Mouse (Mus musculus) intestine, embryonic 15.5 days (tissue): Measurements from ENCODE around the gene Ankrd45. TPM values are rescaled to one million over a fixed set of nuclear protein-coding genes. Genes with fewer than 3 reads are reported as not detected.
"Not testable (repeated sequence)": the region's sequence is repeated elsewhere in the genome, so short reads cannot be mapped to it uniquely, and the experiment has no call there.

Experiments used
- ATAC-seq: fragments of 200-750 bp; cut with Nextera tagmentation; 2 replicates; pipeline ENCODE4 v1.8.0; 2017; ENCODE audit warnings: moderate TSS enrichment, moderate library complexity
- H3K27ac ChIP-seq: fragments of 300-500 bp; sonication (generic); 2 replicates; pipeline ENCODE4 v1.5.1; 2015; ENCODE audit warnings: mild to moderate bottlenecking, inconsistent platforms
- H3K27me3 ChIP-seq: fragments of 300-500 bp; sonication (generic); replicated peaks from 2 replicates; pipeline ENCODE4 v1.6.1; 2015; ENCODE audit warnings: inconsistent platforms
- H3K36me3 ChIP-seq: fragments of 300-500 bp; sonication (generic); 2 replicates; pipeline ENCODE4 v1.6.1; 2015; ENCODE audit warnings: inconsistent platforms
- H3K4me1 ChIP-seq: fragments of 300-500 bp; sonication (generic); replicated peaks from 2 replicates; pipeline ENCODE4 v1.6.1; 2015; ENCODE audit warnings: inconsistent platforms
- H3K4me2 ChIP-seq: fragments of 300-500 bp; sonication (generic); replicated peaks from 2 replicates; pipeline ENCODE4 v1.6.1; 2015; ENCODE audit warnings: mild to moderate bottlenecking, inconsistent platforms
- H3K4me3 ChIP-seq: fragments of 300-500 bp; sonication (generic); replicated peaks from 2 replicates; pipeline ENCODE4 v1.5.1; 2015; ENCODE audit warnings: inconsistent platforms
- H3K9ac ChIP-seq: fragments of 300-500 bp; sonication (generic); 2 replicates; pipeline ENCODE4 v1.6.1; 2015; ENCODE audit warnings: inconsistent platforms
- H3K9me3 ChIP-seq: fragments of 300-500 bp; sonication (generic); 2 replicates; pipeline ENCODE4 v1.6.1; 2016; ENCODE audit warnings: inconsistent platforms
- WGBS: fragments of 180-500 bp; shearing (Covaris S2); methylation state at CpG from one replicate; pipeline ENCODE4 v1.1.7; 2015; 5-methylcytosine and 5-hydroxymethylcytosine counted together
- polyA plus RNA-seq: library from polyadenylated mRNA; unstranded; fragments of >200 nt; fragmentation: Nextera tagmentation; extraction: Ambion mirVana; gene quantifications from 2 replicates; pipeline ENCODE4 v1.2.1, GENCODE M21; 2015

The Ankrd45 gene
- polyA plus RNA-seq, 1 experiment from 2014 or later, result 1.1 TPM

GRCm38 (mm10) chr1:161196364-161196763 is 53.9 kb downstream of the Ankrd45 start:
- not testable (repeated sequence) for H3K27me3 ChIP-seq, H3K27ac ChIP-seq, H3K9me3 ChIP-seq, ATAC-seq, H3K4me1 ChIP-seq, H3K9ac ChIP-seq, H3K36me3 ChIP-seq
- H3K4me2 ChIP-seq, result peak overlapping the region; percentile 71
- WGBS, result 54% methylated on average over 11 of the region's 11 CpGs
- peak overlapping the region; percentile 44 for H3K4me3 ChIP-seq

GRCm38 (mm10) chr1:161199856-161200255 is 57.4 kb downstream of the Ankrd45 start:
- H3K27me3 ChIP-seq, result no peaks in the 10 kb centered on the region
- H3K27ac ChIP-seq, result no peak overlapping the region
- no peak for ATAC-seq
- H3K9ac ChIP-seq, result no peak overlapping the region
- H3K4me3 ChIP-seq, result no peak overlapping the region
- no peak overlapping the region for H3K4me2 ChIP-seq
- H3K36me3 ChIP-seq, result no peaks in the 10 kb centered on the region
- 70% methylated on average over 5 of the region's 5 CpGs for WGBS
- no peaks in the 10 kb centered on the region for H3K4me1 ChIP-seq
- no peaks in the 10 kb centered on the region for H3K9me3 ChIP-seq

GRCm38 (mm10) chr1:161214465-161214864 is 72.0 kb downstream of the Ankrd45 start:
- Histone ChIP-seq H3K4me2 (no peak overlapping the region), H3K27ac (no peak overlapping the region), H3K4me1 (no peaks in the 10 kb centered on the region), H3K36me3 (no peaks in the 10 kb centered on the region), H3K9ac (no peak overlapping the region), H3K27me3 (no peaks in the 10 kb centered on the region), H3K4me3 (no peak overlapping the region), H3K9me3 (no peaks in the 10 kb centered on the region)
- WGBS, result 27% methylated on average over 4 of the region's 4 CpGs
- no peak for ATAC-seq

DNA sequence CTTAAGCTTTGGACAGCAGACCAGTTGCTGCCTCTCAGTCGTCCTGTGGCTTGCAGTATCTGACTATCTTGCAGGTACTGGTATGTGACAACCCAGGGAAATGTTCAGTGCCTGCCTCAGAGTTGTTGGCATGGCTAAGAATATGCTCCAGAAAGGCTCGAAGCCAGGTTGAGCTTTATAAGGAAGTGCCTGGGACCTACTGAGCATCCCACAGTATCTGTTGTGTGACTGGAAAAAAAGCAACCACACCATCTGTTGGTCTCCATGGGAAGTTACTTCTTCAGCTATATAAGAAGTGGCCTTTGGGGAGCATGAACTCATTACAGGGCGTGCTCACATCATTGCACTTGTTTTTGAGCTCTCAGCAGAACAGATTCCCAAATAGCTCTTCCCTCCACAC is 77.3 kb downstream of the Ankrd45 start:
- no peak overlapping the region for H3K4me3 ChIP-seq
- H3K27ac ChIP-seq, result no peak overlapping the region
- H3K9ac ChIP-seq, result no peak overlapping the region
- no peak overlapping the region for H3K4me2 ChIP-seq
- no peaks in the 10 kb centered on the region for H3K4me1 ChIP-seq
- no peaks in the 10 kb centered on the region for H3K36me3 ChIP-seq
- WGBS, result 68% methylated on average over 3 of the region's 3 CpGs
- H3K27me3 ChIP-seq, result no peaks in the 10 kb centered on the region
- ATAC-seq, result no peak
- no peaks in the 10 kb centered on the region for H3K9me3 ChIP-seq

Other genes with a start within 250 kb of the Ankrd45 start
- 7.5 and 8.0 TPM in 2 replicates for gene Rc3h1, start 236.3 kb upstream of the Ankrd45 start, polyA plus RNA-seq
- gene Serpinc1, start 164.1 kb upstream of the Ankrd45 start, polyA plus RNA-seq, result 7.0 and 11.8 TPM in 2 replicates
- gene Zbtb37, start 107.8 kb upstream of the Ankrd45 start, polyA plus RNA-seq, result 6.0 and 8.3 TPM in 2 replicates
- 44.9 and 46.9 TPM in 2 replicates for gene Dars2, start 72.0 kb upstream of the Ankrd45 start, polyA plus RNA-seq
- gene Cenpl, start 72.0 kb upstream of the Ankrd45 start, polyA plus RNA-seq, result 23.9 and 27.5 TPM in 2 replicates
- gene Klhl20, start 11.2 kb upstream of the Ankrd45 start, polyA plus RNA-seq, result 11.4 and 12.0 TPM in 2 replicates
- not detected in 2 replicates for gene Tex50, start 16.6 kb downstream of the Ankrd45 start, polyA plus RNA-seq
- gene Prdx6, start 108.5 kb downstream of the Ankrd45 start, polyA plus RNA-seq, result 484 and 495 TPM in 2 replicates